Mouse (Mus musculus) kidney, adult 9 months (tissue): ENCODE data around the gene Cstad.

Source experiments
- DNase-seq: peaks from one replicate; pipeline ENCODE4 v3.0.0; 2022

Gene Cstad

GRCm38 (mm10) chr2:30629860-30630259 lies 35.0 kb downstream of the Cstad start:
- no peak for DNase-seq

GRCm38 (mm10) chr2:30636266-30636671 lies 41.4 kb downstream of the Cstad start:
- peak; percentile 78 for DNase-seq

GRCm38 (mm10) chr2:30637991-30638390 lies 43.2 kb downstream of the Cstad start:
- DNase-seq = no peak

GRCm38 (mm10) chr2:30640021-30640481 lies 45.2 kb downstream of the Cstad start:
- DNase-seq = no peak

- no peak for DNase-seq
Observed at GRCm38 (mm10) chr2:30642810-30643209, 48.0 kb downstream of the Cstad start.

GRCm38 (mm10) chr2:30643422-30643821 lies 48.6 kb downstream of the Cstad start:
- DNase-seq = no peak

GRCm38 (mm10) chr2:30646833-30647232 lies 52.0 kb downstream of the Cstad start:
- peak; percentile 62 for DNase-seq

GRCm38 (mm10) chr2:30647303-30647881 lies 52.6 kb downstream of the Cstad start:
- peak; percentile 53 for DNase-seq

- DNase-seq = no peak
Observed at GRCm38 (mm10) chr2:30647882-30648494, 53.1 kb downstream of the Cstad start.

- no peak for DNase-seq
Observed at GRCm38 (mm10) chr2:30650249-30650648, 55.4 kb downstream of the Cstad start.

- DNase-seq = no peak
Observed at GRCm38 (mm10) chr2:30651831-30652230, 57.0 kb downstream of the Cstad start.

- DNase-seq = no peak
Observed at GRCm38 (mm10) chr2:30652581-30653037, 57.8 kb downstream of the Cstad start.

- no peak for DNase-seq
Observed at GRCm38 (mm10) chr2:30653046-30653445, 58.2 kb downstream of the Cstad start.

GRCm38 (mm10) chr2:30654158-30654557 lies 59.3 kb downstream of the Cstad start:
- no peak for DNase-seq

- DNase-seq = peak; percentile 91
Observed at GRCm38 (mm10) chr2:30654582-30654981, 59.7 kb downstream of the Cstad start.

GRCm38 (mm10) chr2:30655746-30656145 lies 60.9 kb downstream of the Cstad start:
- no peak for DNase-seq

GRCm38 (mm10) chr2:30656711-30657555 lies 62.1 kb downstream of the Cstad start:
- peak; percentile 30 for DNase-seq

GRCm38 (mm10) chr2:30657674-30658479 lies 63.0 kb downstream of the Cstad start:
- DNase-seq = peak; percentile 92

GRCm38 (mm10) chr2:30658480-30658843 lies 63.6 kb downstream of the Cstad start:
- peak; percentile 99 for DNase-seq
